Mouse (Mus musculus) testis, adult 2 months (tissue): ENCODE measurements around the gene Chd3.

Experiments used
- CTCF ChIP-seq: fragments of 200-500 bp; IDR thresholded peaks from 2 replicates; pipeline ENCODE4 v1.5.1; 2012; ENCODE audit warnings: low read depth, mild to moderate bottlenecking, inconsistent platforms, low read length, moderate library complexity; ENCODE audit not compliant: control insufficient read depth, insufficient read depth, insufficient replicate concordance
- POLR2A ChIP-seq: fragments of 200-500 bp; IDR thresholded peaks from 2 replicates; pipeline ENCODE4 v1.6.1; 2012; ENCODE audit warnings: low read depth, mild to moderate bottlenecking, inconsistent platforms, low read length, moderate library complexity; ENCODE audit not compliant: control insufficient read depth

- TF ChIP-seq POLR2A (no peak), CTCF (no peak)
Observed at GRCm38 (mm10) chr11:69386758-69387157, 17.6 kb upstream of the Chd3 start.
